Mouse (Mus musculus) liver, adult 2 months (tissue): ENCODE measurements around the gene Dpyd. TPM values are rescaled to one million over a fixed set of nuclear protein-coding genes. Genes with fewer than 3 reads are reported as not detected.

Experiments used
- DNase-seq: peaks from one replicate; pipeline ENCODE4 v3.0.0-alpha.2; 2011; ENCODE audit warnings: low read depth, low spot score; ENCODE audit errors: extremely low read depth
- H3K27ac ChIP-seq: fragments of 200-500 bp; replicated peaks from 2 replicates; pipeline ENCODE4 v1.5.1; 2012; ENCODE audit warnings: low read depth, mild to moderate bottlenecking, control low read depth, inconsistent platforms, low read length; ENCODE audit not compliant: insufficient read depth
- H3K27me3 ChIP-seq: fragments of 200-500 bp; 2 replicates; pipeline ENCODE4 v1.6.1; 2012; ENCODE audit warnings: mild to moderate bottlenecking, moderate library complexity, low read length, inconsistent platforms; ENCODE audit not compliant: control insufficient read depth, insufficient read depth
- H3K36me3 ChIP-seq: fragments of 200-500 bp; 2 replicates; pipeline ENCODE4 v1.6.1; 2012; ENCODE audit warnings: low read length, inconsistent platforms; ENCODE audit not compliant: control insufficient read depth, insufficient read depth
- H3K4me1 ChIP-seq: fragments of 200-500 bp; 2 replicates; pipeline ENCODE4 v1.6.1; 2011; ENCODE audit warnings: low read length; ENCODE audit not compliant: control insufficient read depth, insufficient read depth
- H3K4me3 ChIP-seq: fragments of 200-500 bp; 2 replicates; pipeline ENCODE4 v1.5.1; 2011; ENCODE audit warnings: low read depth, mild to moderate bottlenecking, control low read depth, low read length, moderate library complexity; ENCODE audit not compliant: insufficient read depth
- H3K79me2 ChIP-seq: fragments of 200-500 bp; 2 replicates; pipeline ENCODE4 v1.6.1; 2012; ENCODE audit warnings: inconsistent platforms, mild to moderate bottlenecking, low read length, moderate library complexity; ENCODE audit not compliant: control insufficient read depth, insufficient read depth
- H3K9ac ChIP-seq: fragments of 200-500 bp; 2 replicates; pipeline ENCODE4 v1.6.1; 2012; ENCODE audit warnings: low read depth, mild to moderate bottlenecking, control low read depth, inconsistent platforms, low read length
- CTCF ChIP-seq: fragments of 200-500 bp; IDR thresholded peaks from 2 replicates; pipeline ENCODE4 v1.5.1; 2011; ENCODE audit warnings: low read depth, low read length, control low read depth
- POLR2A ChIP-seq: fragments of 200-500 bp; IDR thresholded peaks from 2 replicates; pipeline ENCODE4 v1.6.1; 2011; ENCODE audit warnings: low read length, control low read depth; ENCODE audit not compliant: insufficient read depth; ENCODE audit errors: extremely low read depth
- WGBS: fragments of 180-500 bp; shearing (Covaris S2); methylation state at CpG from one replicate; pipeline ENCODE4 v1.1.7; 2018; 5-methylcytosine and 5-hydroxymethylcytosine counted together
- polyA plus RNA-seq: library from polyadenylated mRNA; depleted of rRNA; stranded (reverse); fragments of >200 nt; gene quantifications from 2 replicates; pipeline ENCODE4 v1.2.3, GENCODE M21; 2012
- total RNA-seq: library from RNA; depleted of rRNA; stranded (reverse); fragments of >200 nt; gene quantifications from 2 replicates; pipeline ENCODE4 v1.2.3, GENCODE M21; 2014

The Dpyd gene
- total and polyA plus RNA-seq, 2 experiments, result 65.4 to 470 TPM

DNA sequence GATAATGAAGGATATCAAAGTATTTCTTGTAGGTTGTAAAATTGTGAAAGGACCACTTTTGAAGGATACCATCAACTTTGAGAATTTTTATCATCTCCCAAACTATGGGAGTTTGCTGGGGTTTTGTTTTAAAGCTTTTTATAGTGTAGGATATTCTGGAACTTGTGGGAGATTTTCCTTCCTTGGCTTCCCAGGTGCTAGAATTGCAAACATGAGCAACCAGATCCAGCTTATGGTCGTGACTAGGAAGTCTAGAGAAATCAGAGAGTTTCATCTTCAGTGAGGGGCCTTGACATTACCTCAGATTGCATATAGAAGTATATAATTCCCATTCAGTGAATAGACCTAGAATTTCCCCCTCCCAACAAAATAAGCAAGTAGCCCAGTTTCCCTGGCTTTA lies 819.2 kb downstream of the Dpyd start:
- no peaks in the 10 kb centered on the region for H3K27me3 ChIP-seq
- DNase-seq, result no peak
- H3K27ac ChIP-seq, result no peak overlapping the region
- 86% methylated on average over 1 of the region's 1 CpGs for WGBS
- H3K36me3 ChIP-seq, result no peaks in the 10 kb centered on the region
- no peak overlapping the region for H3K4me3 ChIP-seq
- no peak overlapping the region for H3K9ac ChIP-seq
- no peaks in the 10 kb centered on the region for H3K4me1 ChIP-seq
- TF ChIP-seq CTCF (no peak), POLR2A (no peak)
- H3K79me2 ChIP-seq, result no peaks in the 10 kb centered on the region

GRCm38 (mm10) chr3:119382395-119382794 lies 820.5 kb downstream of the Dpyd start:
- Histone ChIP-seq H3K27ac (no peak overlapping the region), H3K79me2 (no peaks in the 10 kb centered on the region), H3K4me1 (no peaks in the 10 kb centered on the region), H3K36me3 (no peaks in the 10 kb centered on the region), H3K9ac (no peak overlapping the region), H3K27me3 (no peaks in the 10 kb centered on the region), H3K4me3 (no peak overlapping the region)
- TF ChIP-seq CTCF (no peak), POLR2A (no peak)
- WGBS, result 91% methylated on average over 1 of the region's 1 CpGs
- DNase-seq, result no peak

GRCm38 (mm10) chr3:119387332-119388105 lies 825.6 kb downstream of the Dpyd start:
- DNase-seq, result no peak
- WGBS, result 89% methylated on average over 26 of the region's 26 CpGs
- Histone ChIP-seq H3K4me1 (no peaks in the 10 kb centered on the region), H3K27ac (no peak overlapping the region), H3K27me3 (no peaks in the 10 kb centered on the region), H3K36me3 (peaks cover 2% of the 10 kb centered on the region; the same call in 1 of the 2 replicates), H3K79me2 (no peaks in the 10 kb centered on the region), H3K9ac (no peak overlapping the region), H3K4me3 (no peak overlapping the region)
- TF ChIP-seq POLR2A (no peak), CTCF (no peak)

DNA sequence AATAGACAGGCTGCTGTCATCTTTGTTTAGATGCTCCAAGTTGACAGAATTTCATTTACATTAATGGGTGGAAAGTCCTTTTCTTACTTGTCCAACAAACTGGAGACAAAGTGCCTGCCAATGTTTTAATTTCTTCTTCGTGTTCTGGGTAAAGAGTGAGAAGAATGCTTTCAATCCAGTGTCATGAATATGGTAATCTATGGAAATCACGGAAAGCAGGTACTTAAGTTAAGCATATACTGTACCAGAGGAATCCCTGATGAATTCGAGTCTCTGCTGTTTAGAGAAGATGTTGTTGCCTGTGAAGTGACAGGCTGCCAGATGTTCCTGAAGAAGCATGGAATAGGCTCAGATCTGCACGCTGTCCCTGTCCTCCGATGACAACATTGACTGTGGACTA lies 835.3 kb downstream of the Dpyd start:
- DNase-seq, result no peak
- no peak overlapping the region for H3K9ac ChIP-seq
- H3K4me1 ChIP-seq, result no peaks in the 10 kb centered on the region
- no peaks in the 10 kb centered on the region; the same call in 1 of the 2 replicates for H3K36me3 ChIP-seq
- no peaks in the 10 kb centered on the region for H3K27me3 ChIP-seq
- no peak overlapping the region for H3K27ac ChIP-seq
- H3K79me2 ChIP-seq, result no peaks in the 10 kb centered on the region
- 71% methylated on average over 5 of the region's 5 CpGs for WGBS
- no peak for TF ChIP-seq CTCF
- H3K4me3 ChIP-seq, result no peak overlapping the region

- 78% methylated on average over 7 of the region's 7 CpGs for WGBS
- no peak overlapping the region for H3K4me3 ChIP-seq
Observed at GRCm38 (mm10) chr3:119402836-119403728, 841.2 kb downstream of the Dpyd start.

More at GRCm38 (mm10) chr3:119402836-119403728, 841.2 kb downstream of the Dpyd start:
- Histone ChIP-seq H3K79me2 (no peaks in the 10 kb centered on the region), H3K27me3 (no peaks in the 10 kb centered on the region), H3K9ac (no peak overlapping the region), H3K4me1 (no peaks in the 10 kb centered on the region), H3K36me3 (peaks cover 2% of the 10 kb centered on the region; the same call in 1 of the 2 replicates), H3K27ac (no peak overlapping the region)
- no peak for DNase-seq
- TF ChIP-seq POLR2A (no peak), CTCF (no peak)
